Mouse (Mus musculus): ENCODE results near the gene Arhgap10. TPM values are rescaled to one million over a fixed set of nuclear protein-coding genes. Genes with fewer than 3 reads are reported as not detected.

Arhgap10 gene
- total and polyA plus RNA-seq, 3 experiments: 2.7 to 5.9 (median 4.8) TPM

- Histone ChIP-seq H3K4me1 (ENCODE audit: control insufficient read depth in 1 of 2, insufficient read depth in 2 of 2) (peaks cover 0 to 6% of the 10 kb centered on the region in 2 experiments; a peak in 2 of 4 replicates), H3K36me3 (replicated peaks in 1 of 2; ENCODE audit: control insufficient read depth in 1 of 2, insufficient read depth in 1 of 2, low read length in 1 of 2) (no peaks in the 10 kb centered on the region), H3K9ac (ENCODE audit: insufficient read depth, low read depth) (no peak overlapping the region), H3K9me3 (replicated peaks; ENCODE audit: low read length) (no peaks in the 10 kb centered on the region), H3K27ac (ENCODE audit: insufficient read depth, low read depth) (no peak overlapping the region), H3K27me3 (replicated peaks) (no peaks in the 10 kb centered on the region), H3K4me3 (replicated peaks in 1 of 3; ENCODE audit: low read depth in 2 of 3, low read length in 2 of 3, poor library complexity in 1 of 3) (no peak overlapping the region), H3K4me2 (ENCODE audit: insufficient read depth, low read depth, poor library complexity, severe bottlenecking) (no peak overlapping the region), H3K79me2 (replicated peaks; ENCODE audit: control insufficient read depth, extremely low read depth, insufficient read depth, poor library complexity, severe bottlenecking) (no peaks in the 10 kb centered on the region)
- dilution Hi-C loops (cut with MboI; ENCODE audit: extremely low pct_ligation_motif_present, extremely low pct_unique_long_range_greater_than_20kb, low sequenced_read_pairs) (no loop called here), in situ Hi-C loops (cut with MboI; ENCODE audit: low pct_ligation_motif_present, low pct_unique_long_range_greater_than_20kb, low sequenced_read_pairs) (no loop called here)
- TF ChIP-seq USF2 (conservative IDR thresholded peaks at IDR 0.05; ENCODE audit: low read depth, low read length) (no peak), MEF2A (IDR thresholded peaks at IDR 0.05; ENCODE audit: borderline replicate concordance, low read depth, low read length) (no peak)
- no peak for DNase-seq (ENCODE audit: extremely low read depth)
Measured at GRCm38 (mm10) chr8:77478913-77479273, 38.9 kb downstream of the Arhgap10 start.

- Histone ChIP-seq H3K9me3 (replicated peaks; ENCODE audit: low read length) (no peaks in the 10 kb centered on the region), H3K9ac (ENCODE audit: insufficient read depth, low read depth) (no peak overlapping the region), H3K4me2 (ENCODE audit: insufficient read depth, low read depth, poor library complexity, severe bottlenecking) (no peak overlapping the region), H3K27me3 (replicated peaks) (no peaks in the 10 kb centered on the region), H3K4me3 (replicated peaks in 1 of 3; ENCODE audit: low read depth in 2 of 3, low read length in 2 of 3, poor library complexity in 1 of 3) (no peak overlapping the region), H3K27ac (ENCODE audit: insufficient read depth, low read depth) (no peak overlapping the region), H3K36me3 (replicated peaks in 1 of 2; ENCODE audit: control insufficient read depth in 1 of 2, insufficient read depth in 1 of 2, low read length in 1 of 2) (no peaks in the 10 kb centered on the region), H3K4me1 (ENCODE audit: control insufficient read depth in 1 of 2, insufficient read depth in 2 of 2) (peaks cover 0 to under 1% of the 10 kb centered on the region in 2 experiments; a peak in 1 of 4 replicates), H3K79me2 (replicated peaks; ENCODE audit: control insufficient read depth, extremely low read depth, insufficient read depth, poor library complexity, severe bottlenecking) (no peaks in the 10 kb centered on the region)
- in situ Hi-C loops (cut with MboI; ENCODE audit: low pct_ligation_motif_present, low pct_unique_long_range_greater_than_20kb, low sequenced_read_pairs) (no loop called here), dilution Hi-C loops (cut with MboI; ENCODE audit: extremely low pct_ligation_motif_present, extremely low pct_unique_long_range_greater_than_20kb, low sequenced_read_pairs) (no loop called here)
- no peak for TF ChIP-seq SMC3 (IDR thresholded peaks at IDR 0.05; ENCODE audit: low read depth, low read length)
- no peak for TF ChIP-seq TBP (conservative IDR thresholded peaks at IDR 0.05; ENCODE audit: low read depth, low read length)
- TF ChIP-seq MAX (IDR thresholded peaks at IDR 0.05; ENCODE audit: low read length): no peak
- TF ChIP-seq SIN3A (IDR thresholded peaks at IDR 0.05; ENCODE audit: low read length): no peak
- no peak for DNase-seq (ENCODE audit: extremely low read depth)
Measured at GRCm38 (mm10) chr8:77478155-77478912, 39.4 kb downstream of the Arhgap10 start.

GRCm38 (mm10) chr8:77477684-77478083 lies 40.1 kb downstream of the Arhgap10 start:
- in situ Hi-C loops (cut with MboI; ENCODE audit: low pct_ligation_motif_present, low pct_unique_long_range_greater_than_20kb, low sequenced_read_pairs): no loop called here
- TF ChIP-seq MYC (IDR thresholded peaks at IDR 0.05; ENCODE audit: low read depth, low read length) (no peak), UBTF (IDR thresholded peaks at IDR 0.05; ENCODE audit: low read depth, low read length) (no peak), EP300 (IDR thresholded peaks at IDR 0.05; ENCODE audit: low read length) (no peak), RAD21 (IDR thresholded peaks at IDR 0.05; ENCODE audit: low read depth, low read length) (no peak), USF2 (conservative IDR thresholded peaks at IDR 0.05; ENCODE audit: low read depth, low read length) (no peak), JUND (conservative IDR thresholded peaks at IDR 0.05; ENCODE audit: low read depth, low read length) (no peak), POLR2AphosphoS2 (IDR thresholded peaks at IDR 0.05; ENCODE audit: low read depth, low read length) (no peak), NRF1 (IDR thresholded peaks at IDR 0.05; ENCODE audit: low read depth, low read length) (no peak), MAX (IDR thresholded peaks at IDR 0.05; ENCODE audit: low read length) (no peak), MAZ (IDR thresholded peaks at IDR 0.05; ENCODE audit: low read depth, low read length) (no peak), SMC3 (IDR thresholded peaks at IDR 0.05; ENCODE audit: low read depth, low read length) (no peak), ELF1 (IDR thresholded peaks at IDR 0.05; ENCODE audit: low read depth, low read length) (no peak), SIN3A (IDR thresholded peaks at IDR 0.05; ENCODE audit: low read length) (no peak), ZC3H11A (IDR thresholded peaks at IDR 0.05; ENCODE audit: low read depth, low read length) (no peak), USF1 (IDR thresholded peaks at IDR 0.05; ENCODE audit: low read depth, low read length) (no peak), JUN (IDR thresholded peaks at IDR 0.05; ENCODE audit: insufficient read depth, low read depth, low read length) (no peak), HCFC1 (IDR thresholded peaks at IDR 0.05; ENCODE audit: low read depth, low read length) (no peak), CHD1 (IDR thresholded peaks at IDR 0.05; ENCODE audit: low read depth, low read length) (no peak), BHLHE40 (IDR thresholded peaks at IDR 0.05; ENCODE audit: low read depth, low read length) (no peak), POLR2A (IDR thresholded peaks at IDR 0.05; ENCODE audit: low read depth, low read length) (no peak)
- H3K9me3 ChIP-seq (replicated peaks; ENCODE audit: low read length): no peaks in the 10 kb centered on the region
- no peak for DNase-seq (ENCODE audit: extremely low read depth)
- H3K4me2 ChIP-seq (ENCODE audit: insufficient read depth, low read depth, poor library complexity, severe bottlenecking): no peak overlapping the region
- no peak overlapping the region for H3K27ac ChIP-seq (ENCODE audit: insufficient read depth, low read depth)
- no peak overlapping the region for H3K9ac ChIP-seq (ENCODE audit: insufficient read depth, low read depth)
- dilution Hi-C loops (cut with MboI; ENCODE audit: extremely low pct_ligation_motif_present, extremely low pct_unique_long_range_greater_than_20kb, low sequenced_read_pairs): no loop called here
- no peaks in the 10 kb centered on the region for H3K4me1 ChIP-seq (ENCODE audit: control insufficient read depth in 1 of 2, insufficient read depth in 2 of 2)
- H3K79me2 ChIP-seq (replicated peaks; ENCODE audit: control insufficient read depth, extremely low read depth, insufficient read depth, poor library complexity, severe bottlenecking): no peaks in the 10 kb centered on the region
- H3K27me3 ChIP-seq (replicated peaks): no peaks in the 10 kb centered on the region
- no peaks in the 10 kb centered on the region for H3K36me3 ChIP-seq (replicated peaks in 1 of 2; ENCODE audit: control insufficient read depth in 1 of 2, insufficient read depth in 1 of 2, low read length in 1 of 2)
- H3K4me3 ChIP-seq (replicated peaks in 1 of 3; ENCODE audit: low read depth in 2 of 3, low read length in 2 of 3, poor library complexity in 1 of 3): no peak overlapping the region

Data from CH12.LX (cell line).